Mouse (Mus musculus): ENCODE measurements around the gene Vmp1.

- no peak for TF ChIP-seq CHD2 (IDR thresholded peaks at IDR 0.05; ENCODE audit: low read depth, low read length)
- TF ChIP-seq HCFC1 (IDR thresholded peaks at IDR 0.05; ENCODE audit: borderline replicate concordance, insufficient read depth, low read length): no peak
These were observed 136.2 kb downstream of the Vmp1 start for GRCm38 (mm10) chr11:86547412-86547811.

Data from ES-E14 (cell line).